Mouse (Mus musculus): Measurements from ENCODE around the gene Pak1.

GRCm38 (mm10) chr7:97842806-97843570 is 54.6 kb downstream of the Pak1 start:
- TF ChIP-seq CTCF (IDR thresholded peaks at IDR 0.05) (no peak), POLR2A (IDR thresholded peaks at IDR 0.05; ENCODE audit: insufficient read depth, low read depth, low read length) (0 out of 2 replicates have a peak, but pooled peaks have one; percentile 55), EP300 (IDR thresholded peaks at IDR 0.05; ENCODE audit: insufficient read depth, low read depth, low read length) (no peak)
